Mouse (Mus musculus) spleen, adult 2 months (tissue): ENCODE measurements around the gene Hebp2.

Experiments used
- CTCF ChIP-seq: fragments of 200-500 bp; IDR thresholded peaks from 2 replicates; pipeline ENCODE4 v1.5.1; 2011; ENCODE audit warnings: mild to moderate bottlenecking, inconsistent platforms; ENCODE audit not compliant: insufficient read depth, insufficient read length, insufficient replicate concordance; ENCODE audit errors: extremely low read depth
- POLR2A ChIP-seq: fragments of 200-500 bp; IDR thresholded peaks from 2 replicates; pipeline ENCODE4 v1.6.1; 2011; ENCODE audit warnings: low read depth, low read length, inconsistent platforms

DNA sequence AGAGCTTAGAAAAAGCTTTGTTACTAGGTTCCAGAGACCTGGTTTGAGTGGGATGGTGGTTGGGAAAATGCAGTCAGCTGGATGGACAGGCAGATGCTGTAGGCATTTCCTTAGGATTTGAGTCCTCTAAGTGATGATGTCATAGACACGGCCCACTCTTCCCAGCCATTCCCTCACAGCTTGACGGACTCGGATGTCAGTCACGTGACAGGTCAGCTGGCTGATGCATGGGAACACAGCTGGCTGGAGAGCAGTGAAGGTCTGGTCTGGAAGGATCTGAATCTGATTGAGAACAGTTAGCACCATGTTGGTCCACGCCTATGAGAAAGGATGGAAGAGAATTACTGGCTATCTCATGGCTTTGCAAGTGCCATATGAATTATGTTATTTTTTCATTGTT, 43.6 kb upstream of the Hebp2 start:
- TF ChIP-seq CTCF (no peak), POLR2A (no peak)
